Mouse (Mus musculus): ENCODE results near the gene Foxl1.

DNA sequence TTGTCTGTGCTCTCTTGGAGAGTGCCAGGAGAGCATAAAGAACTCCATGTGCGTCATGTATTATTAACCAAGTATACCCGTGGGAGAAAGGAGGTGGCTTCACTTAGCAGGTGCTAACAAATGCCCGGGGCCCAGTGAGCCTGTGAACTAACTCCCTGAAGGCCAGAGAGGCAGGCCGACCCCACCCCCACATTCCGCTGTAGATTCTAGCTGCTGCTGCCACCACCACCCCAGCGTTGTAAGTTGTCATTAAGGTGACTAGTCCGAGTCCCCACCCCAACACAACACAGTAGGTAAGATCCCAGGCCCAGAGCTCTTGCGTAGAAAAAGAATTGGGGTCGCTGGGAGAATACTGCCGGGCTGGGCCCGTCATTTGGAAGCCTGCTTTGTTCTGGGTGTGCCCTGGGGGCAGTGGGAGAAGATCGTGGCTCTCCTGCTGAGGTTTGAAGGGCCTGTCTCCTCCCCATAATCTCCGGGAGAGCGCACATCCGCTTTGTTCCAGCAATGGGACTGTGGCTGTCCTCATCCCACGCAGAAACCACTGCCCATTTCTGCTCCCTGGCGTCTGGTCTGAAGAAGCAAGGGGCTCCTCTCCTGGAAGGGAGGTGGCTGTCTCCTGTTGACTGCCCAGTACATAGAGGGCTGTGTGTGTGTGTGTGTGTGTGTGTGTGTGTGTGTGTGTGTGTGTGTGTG is 3.0 kb upstream of the Foxl1 start:
- TF ChIP-seq CTCF (IDR thresholded peaks at IDR 0.05; ENCODE audit: control insufficient read depth, insufficient read depth, low read length) (no peak), POLR2A (IDR thresholded peaks at IDR 0.05; ENCODE audit: borderline replicate concordance, control insufficient read depth, low read depth, low read length) (no peak)
